Mouse (Mus musculus): Measurements from ENCODE around the gene Morc4. TPM values are rescaled to one million over a fixed set of nuclear protein-coding genes. Genes with fewer than 3 reads are reported as not detected.

Morc4 gene
- total and polyA plus RNA-seq, 3 experiments: not detected

GRCm38 (mm10) chrX:139807391-139807790 is 64.1 kb downstream of the Morc4 start:
- dilution Hi-C loops (cut with MboI; ENCODE audit: extremely low pct_ligation_motif_present, extremely low pct_unique_long_range_greater_than_20kb, low sequenced_read_pairs): no loop called here
- H3K4me1 ChIP-seq (ENCODE audit: control insufficient read depth in 1 of 2, insufficient read depth in 2 of 2): peaks cover 4 to 8% of the 10 kb centered on the region in 2 experiments; a peak in 1 of 4 replicates
- no peak overlapping the region for H3K9ac ChIP-seq (ENCODE audit: insufficient read depth, low read depth)
- no peak for DNase-seq (ENCODE audit: extremely low read depth)
- no peaks in the 10 kb centered on the region for H3K36me3 ChIP-seq (replicated peaks in 1 of 2; ENCODE audit: control insufficient read depth in 1 of 2, insufficient read depth in 1 of 2, low read length in 1 of 2)
- no peaks in the 10 kb centered on the region for H3K27me3 ChIP-seq (replicated peaks)
- H3K4me3 ChIP-seq (replicated peaks in 1 of 3; ENCODE audit: low read depth in 2 of 3, low read length in 2 of 3, poor library complexity in 1 of 3): no peak overlapping the region
- H3K27ac ChIP-seq (ENCODE audit: insufficient read depth, low read depth): no peak overlapping the region
- H3K4me2 ChIP-seq (ENCODE audit: insufficient read depth, low read depth, poor library complexity, severe bottlenecking): no peak overlapping the region
- in situ Hi-C loops (cut with MboI; ENCODE audit: low pct_ligation_motif_present, low pct_unique_long_range_greater_than_20kb, low sequenced_read_pairs): no loop called here
- TF ChIP-seq JUND (conservative IDR thresholded peaks at IDR 0.05; ENCODE audit: low read depth, low read length): no peak
- TF ChIP-seq GABPA (IDR thresholded peaks at IDR 0.05; ENCODE audit: insufficient replicate concordance, low read depth, low read length): no peak
- no peak for TF ChIP-seq BHLHE40 (IDR thresholded peaks at IDR 0.05; ENCODE audit: low read depth, low read length)
- no peak for TF ChIP-seq ZNF384 (IDR thresholded peaks at IDR 0.05; ENCODE audit: low read depth, low read length)
- no peak for TF ChIP-seq POLR2AphosphoS2 (IDR thresholded peaks at IDR 0.05; ENCODE audit: low read depth, low read length)
- TF ChIP-seq USF2 (conservative IDR thresholded peaks at IDR 0.05; ENCODE audit: low read depth, low read length): no peak
- TF ChIP-seq JUN (IDR thresholded peaks at IDR 0.05; ENCODE audit: insufficient read depth, low read depth, low read length): no peak
- TF ChIP-seq IRF4 (IDR thresholded peaks at IDR 0.05; ENCODE audit: low read depth, low read length): no peak
- no peak for TF ChIP-seq EP300 (IDR thresholded peaks at IDR 0.05; ENCODE audit: low read length)
- TF ChIP-seq MYC (IDR thresholded peaks at IDR 0.05; ENCODE audit: low read depth, low read length): no peak
- TF ChIP-seq UBTF (IDR thresholded peaks at IDR 0.05; ENCODE audit: low read depth, low read length): no peak
- no peak for TF ChIP-seq PAX5 (IDR thresholded peaks at IDR 0.05; ENCODE audit: low read length)
- TF ChIP-seq MAZ (IDR thresholded peaks at IDR 0.05; ENCODE audit: low read depth, low read length): no peak
- TF ChIP-seq TBP (conservative IDR thresholded peaks at IDR 0.05; ENCODE audit: low read depth, low read length): no peak
- TF ChIP-seq MAX (IDR thresholded peaks at IDR 0.05; ENCODE audit: low read length): no peak
- TF ChIP-seq MAFK (IDR thresholded peaks at IDR 0.05; ENCODE audit: insufficient replicate concordance, low read length): no peak
- no peak for TF ChIP-seq USF1 (IDR thresholded peaks at IDR 0.05; ENCODE audit: low read depth, low read length)
- no peaks in the 10 kb centered on the region for H3K79me2 ChIP-seq (replicated peaks; ENCODE audit: control insufficient read depth, extremely low read depth, insufficient read depth, poor library complexity, severe bottlenecking)
- no peaks in the 10 kb centered on the region for H3K9me3 ChIP-seq (replicated peaks; ENCODE audit: low read length)

- in situ Hi-C loops (cut with MboI; ENCODE audit: low pct_ligation_motif_present, low pct_unique_long_range_greater_than_20kb, low sequenced_read_pairs) (no loop called here), dilution Hi-C loops (cut with MboI; ENCODE audit: extremely low pct_ligation_motif_present, extremely low pct_unique_long_range_greater_than_20kb, low sequenced_read_pairs) (no loop called here)
- H3K27ac ChIP-seq (ENCODE audit: insufficient read depth, low read depth): no peak overlapping the region
- no peak overlapping the region for H3K9ac ChIP-seq (ENCODE audit: insufficient read depth, low read depth)
- no peaks in the 10 kb centered on the region for H3K79me2 ChIP-seq (replicated peaks; ENCODE audit: control insufficient read depth, extremely low read depth, insufficient read depth, poor library complexity, severe bottlenecking)
- no peak overlapping the region for H3K4me2 ChIP-seq (ENCODE audit: insufficient read depth, low read depth, poor library complexity, severe bottlenecking)
- no peak for DNase-seq (ENCODE audit: extremely low read depth)
- no peaks in the 10 kb centered on the region for H3K9me3 ChIP-seq (replicated peaks; ENCODE audit: low read length)
- no peaks in the 10 kb centered on the region for H3K36me3 ChIP-seq (replicated peaks in 1 of 2; ENCODE audit: control insufficient read depth in 1 of 2, insufficient read depth in 1 of 2, low read length in 1 of 2)
- no peaks in the 10 kb centered on the region for H3K27me3 ChIP-seq (replicated peaks)
- H3K4me3 ChIP-seq (replicated peaks in 1 of 3; ENCODE audit: low read depth in 2 of 3, low read length in 2 of 3, poor library complexity in 1 of 3): no peak overlapping the region
- TF ChIP-seq BHLHE40 (IDR thresholded peaks at IDR 0.05; ENCODE audit: low read depth, low read length) (no peak), CHD2 (IDR thresholded peaks at IDR 0.05; ENCODE audit: low read length) (no peak), JUN (IDR thresholded peaks at IDR 0.05; ENCODE audit: insufficient read depth, low read depth, low read length) (no peak), USF2 (conservative IDR thresholded peaks at IDR 0.05; ENCODE audit: low read depth, low read length) (no peak), UBTF (IDR thresholded peaks at IDR 0.05; ENCODE audit: low read depth, low read length) (no peak), NRF1 (IDR thresholded peaks at IDR 0.05; ENCODE audit: low read depth, low read length) (no peak), SIN3A (IDR thresholded peaks at IDR 0.05; ENCODE audit: low read length) (no peak), ZNF384 (IDR thresholded peaks at IDR 0.05; ENCODE audit: low read depth, low read length) (no peak), E2F4 (IDR thresholded peaks at IDR 0.05; ENCODE audit: insufficient replicate concordance, low read depth, low read length) (no peak)
- H3K4me1 ChIP-seq (ENCODE audit: control insufficient read depth in 1 of 2, insufficient read depth in 2 of 2): peaks cover 4 to 8% of the 10 kb centered on the region in 2 experiments; a peak in 1 of 4 replicates
Observed at GRCm38 (mm10) chrX:139805918-139806317, 65.6 kb downstream of the Morc4 start.
